Mouse (Mus musculus) C2C12 (cell line): Measurements from ENCODE around the gene Ptpra.

Experiments used
- CTCF ChIP-seq: IDR thresholded peaks from one replicate; pipeline ENCODE4 v1.5.1; 2011; ENCODE audit not compliant: control insufficient read depth, insufficient read depth, insufficient read length
- MAX ChIP-seq: IDR thresholded peaks from one replicate; pipeline ENCODE4 v1.6.1; 2011; ENCODE audit warnings: mild to moderate bottlenecking, control low read depth
- MYOD1 ChIP-seq: IDR thresholded peaks from one replicate; pipeline ENCODE4 v1.6.1; 2011; ENCODE audit warnings: low read depth; ENCODE audit not compliant: control insufficient read depth, insufficient read length

GRCm38 (mm10) chr2:130436769-130437168 lies 13.3 kb upstream of the Ptpra start:
- no peak for TF ChIP-seq CTCF
- no peak for TF ChIP-seq MYOD1
- TF ChIP-seq MAX, result no peak
